Mouse (Mus musculus) ES-E14 (cell line): ENCODE measurements around the gene Hook2. TPM values are rescaled to one million over a fixed set of nuclear protein-coding genes. Genes with fewer than 3 reads are reported as not detected.
A peak's percentile ranks its signal among the peaks of the same experiment; 100 is the strongest.

Source experiments
- DNase-seq: peaks from one replicate; pipeline ENCODE4 v3.0.0-alpha.2; 2013; ENCODE audit warnings: low read depth, low spot score
- H3K27ac ChIP-seq: 2 replicates; pipeline ENCODE4 v1.5.1; 2012; ENCODE audit warnings: low read depth, mild to moderate bottlenecking, low read length, moderate library complexity, mixed read lengths; ENCODE audit not compliant: poor library complexity, insufficient read depth, severe bottlenecking
- H3K36me3 ChIP-seq: 2 replicates; pipeline ENCODE4 v1.6.1; 2012; ENCODE audit warnings: mild to moderate bottlenecking, low read length, moderate library complexity, mixed read lengths; ENCODE audit not compliant: control insufficient read depth, poor library complexity, insufficient read depth, severe bottlenecking
- H3K4me1 ChIP-seq, 2 experiments: fragments of 150-350 bp in 1 of 2; sonication (generic) in 1 of 2; 2 replicates each; pipeline ENCODE4 v1.6.1; 2012; ENCODE audit warnings: low read length in 2 of 2, mild to moderate bottlenecking in 1 of 2, mixed read lengths in 1 of 2; ENCODE audit not compliant: control insufficient read depth in 2 of 2, insufficient read depth in 2 of 2, poor library complexity in 1 of 2
- H3K4me3 ChIP-seq, 2 experiments: fragments of 150-350 bp in 1 of 2; sonication (generic) in 1 of 2; 2 replicates each; pipeline ENCODE4 v1.5.1; 2012; ENCODE audit warnings: low read length in 2 of 2, low read depth in 1 of 2, mild to moderate bottlenecking in 1 of 2, mixed read lengths in 1 of 2; ENCODE audit not compliant: insufficient read depth in 1 of 2, poor library complexity in 1 of 2, severe bottlenecking in 1 of 2
- H3K9ac ChIP-seq: 2 replicates; pipeline ENCODE4 v1.6.1; 2012; ENCODE audit warnings: low read depth, mild to moderate bottlenecking, low read length, mixed read lengths; ENCODE audit not compliant: poor library complexity, insufficient read depth, severe bottlenecking
- H3K9me3 ChIP-seq: fragments of 150-350 bp; sonication (generic); 2 replicates; pipeline ENCODE4 v1.6.1; 2012; ENCODE audit warnings: low read depth, mild to moderate bottlenecking, low read length; ENCODE audit not compliant: control insufficient read depth, insufficient read depth
- CHD2 ChIP-seq: IDR thresholded peaks from 2 replicates; pipeline ENCODE4 v1.6.1; 2014; ENCODE audit warnings: mild to moderate bottlenecking, low read depth, low read length, inconsistent platforms
- HCFC1 ChIP-seq: IDR thresholded peaks from 2 replicates; pipeline ENCODE4 v1.6.1; 2012; ENCODE audit warnings: low read length, inconsistent platforms, borderline replicate concordance; ENCODE audit not compliant: insufficient read depth
- MAFK ChIP-seq: IDR thresholded peaks from 2 replicates; pipeline ENCODE4 v1.6.1; 2014; ENCODE audit warnings: mild to moderate bottlenecking, low read depth, low read length, inconsistent platforms; ENCODE audit not compliant: insufficient read depth
- ZC3H11A ChIP-seq: IDR thresholded peaks from 2 replicates; pipeline ENCODE4 v1.6.1; 2012; ENCODE audit warnings: low read depth, mild to moderate bottlenecking, inconsistent platforms, low read length, borderline replicate concordance
- ZNF384 ChIP-seq: IDR thresholded peaks from 2 replicates; pipeline ENCODE4 v1.6.1; 2012; ENCODE audit warnings: low read depth, low read length, inconsistent platforms
- in situ Hi-C, 2 experiments: fragments of 600-800 bp; cut with MboI; formaldehyde crosslinking; loops; one replicate each; pipeline ENCODE4 v1.15.1; 2025; ENCODE audit warnings: low sequenced_read_pairs in 2 of 2, inconsistent platforms in 1 of 2; ENCODE audit not compliant: unreplicated experiment in 2 of 2
- total RNA-seq: library from RNA; depleted of rRNA; stranded (reverse); fragments of 300-350 nt; gene quantifications from 2 replicates; pipeline ENCODE4 v1.2.3, GENCODE M21; 2012; rRNA removed

Gene Hook2
- total RNA-seq, 1 experiment = 28.6 TPM

DNA sequence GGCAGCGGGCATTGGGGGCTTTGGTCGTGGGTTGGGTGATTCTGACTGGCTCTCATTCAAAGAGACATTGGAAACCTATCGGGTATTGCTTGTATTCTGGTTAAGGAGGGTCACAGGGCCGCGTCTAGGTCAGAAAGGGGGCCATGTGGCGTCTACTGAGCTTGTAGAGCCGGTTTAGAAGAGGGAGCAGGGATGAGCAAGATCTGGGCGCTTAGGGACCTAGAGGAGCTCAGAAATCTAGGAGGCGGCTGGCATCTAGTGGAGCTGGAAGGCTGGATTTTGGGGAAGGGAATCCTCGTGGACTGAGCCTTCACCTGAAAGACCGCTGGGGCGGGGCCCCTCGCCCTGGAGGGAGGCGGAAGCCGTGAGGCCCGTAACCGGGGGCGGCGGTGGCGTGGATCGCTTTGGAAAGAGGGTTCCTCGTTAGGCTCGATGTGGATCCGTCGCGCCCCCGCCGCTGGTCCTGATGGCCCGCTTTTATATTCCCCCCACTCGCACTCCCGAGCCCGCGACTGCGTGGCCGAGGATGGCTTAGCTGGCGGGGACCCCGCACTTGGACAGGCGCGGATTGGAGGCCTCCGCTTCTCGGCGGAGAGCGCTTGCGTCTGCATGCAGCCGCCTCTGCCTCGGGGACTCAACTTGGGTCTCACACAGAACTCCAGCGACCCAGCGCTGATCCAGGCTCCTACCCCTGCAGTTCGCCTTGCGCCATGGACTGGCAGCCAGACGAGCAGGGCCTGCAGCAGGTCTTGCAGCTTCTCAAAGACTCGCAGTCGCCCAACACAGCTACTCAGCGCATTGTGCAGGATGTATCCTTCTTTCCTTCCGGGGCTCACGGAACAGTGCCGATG lies 47.5 kb downstream of the Hook2 start:
- in situ Hi-C loops = no loop called here
- Histone ChIP-seq H3K36me3 (peaks cover 19% of the 10 kb centered on the region), H3K4me1 (peaks cover 0 to 8% of the 10 kb centered on the region in 2 experiments; a peak in 2 of 4 replicates), H3K9me3 (no peaks in the 10 kb centered on the region), H3K27ac (peak overlapping the region; percentile 97), H3K9ac (peak overlapping the region; percentile 99), H3K4me3 (peak overlapping the region; percentile 77 to 96)
- DNase-seq = no peak
- TF ChIP-seq ZNF384 = no peak
- TF ChIP-seq CHD2 = no peak
- no peak for TF ChIP-seq HCFC1
- no peak for TF ChIP-seq MAFK
- no peak for TF ChIP-seq ZC3H11A

DNA sequence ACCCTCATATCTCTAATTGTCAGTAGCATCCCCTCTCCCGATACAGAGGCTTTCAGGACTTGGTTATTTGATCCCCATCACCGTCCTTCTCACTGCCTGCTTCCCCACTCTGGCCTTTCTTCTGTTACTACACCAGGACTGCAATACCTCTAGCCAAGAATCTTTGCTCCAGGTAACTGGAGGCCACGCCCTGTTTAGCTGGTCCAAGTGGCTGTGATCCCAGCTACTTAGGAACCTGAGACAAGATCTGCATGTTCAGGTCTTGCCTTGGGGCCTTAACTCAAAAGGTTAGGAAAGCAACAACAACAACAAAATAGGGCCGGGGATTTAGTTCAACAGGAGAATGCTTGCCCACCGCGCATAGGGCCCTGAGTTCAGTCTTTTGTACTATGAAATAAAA lies 53.2 kb downstream of the Hook2 start:
- no peak for DNase-seq
- no peak overlapping the region for H3K27ac ChIP-seq
- TF ChIP-seq ZC3H11A (no peak), CHD2 (no peak), HCFC1 (no peak), MAFK (no peak), ZNF384 (no peak)
- H3K4me3 ChIP-seq = no peak overlapping the region
- in situ Hi-C loops = no loop called here
- peaks cover 2 to 7% of the 10 kb centered on the region in 2 experiments; a peak in 2 of 4 replicates for H3K4me1 ChIP-seq
- H3K9ac ChIP-seq = no peak overlapping the region
- H3K36me3 ChIP-seq = peaks cover 64% of the 10 kb centered on the region
- no peaks in the 10 kb centered on the region for H3K9me3 ChIP-seq

Other genes with a start within 250 kb of the Hook2 start
- gene Nfix, start 190.3 kb upstream of the Hook2 start, total RNA-seq = 0.58 and 0.89 TPM in 2 replicates
- gene Dand5, start 167.8 kb upstream of the Hook2 start, total RNA-seq = 1.0 and 1.4 TPM in 2 replicates
- gene Gadd45gip1, start 159.1 kb upstream of the Hook2 start, total RNA-seq = 24.7 and 30.8 TPM in 2 replicates
- gene Rad23a, start 149.9 kb upstream of the Hook2 start, total RNA-seq = 76.7 and 76.8 TPM in 2 replicates
- gene Calr, start 143.7 kb upstream of the Hook2 start, total RNA-seq = 1,121 and 1,357 TPM in 2 replicates
- gene Farsa, start 133.6 kb upstream of the Hook2 start, total RNA-seq = 123 and 137 TPM in 2 replicates
- 34.7 and 42.3 TPM in 2 replicates for gene Syce2, start 118.5 kb upstream of the Hook2 start, total RNA-seq
- gene Gcdh, start 96.7 kb upstream of the Hook2 start, total RNA-seq = 36.3 and 57.2 TPM in 2 replicates
- gene Klf1, start 88.7 kb upstream of the Hook2 start, total RNA-seq = 0.31 and 0.53 TPM in 2 replicates
- 23.7 and 29.5 TPM in 2 replicates for gene Dnase2a, start 82.0 kb upstream of the Hook2 start, total RNA-seq
- gene Mast1, start 53.2 kb upstream of the Hook2 start, total RNA-seq = 1.4 and 2.5 TPM in 2 replicates
- 0.13 TPM in 1 of 2 replicates, not detected in the other for gene Rtbdn, start 43.6 kb upstream of the Hook2 start, total RNA-seq
- not detected in 2 replicates for gene Gm49661, start 21.2 kb upstream of the Hook2 start, total RNA-seq
- gene Prdx2, start 21.0 kb upstream of the Hook2 start, total RNA-seq = 259 and 328 TPM in 2 replicates
- gene Rnaseh2a, start 20.8 kb upstream of the Hook2 start, total RNA-seq = 160 and 174 TPM in 2 replicates
- 53.8 and 57.6 TPM in 2 replicates for gene Junb, start 11.9 kb upstream of the Hook2 start, total RNA-seq
- 0.22 and 0.48 TPM in 2 replicates for gene Best2, start 23.9 kb downstream of the Hook2 start, total RNA-seq
- 237 and 266 TPM in 2 replicates for gene Asna1, start 34.7 kb downstream of the Hook2 start, total RNA-seq
- gene Trir, start 36.2 kb downstream of the Hook2 start, total RNA-seq = 161 and 181 TPM in 2 replicates
- 88.4 and 101 TPM in 2 replicates for gene Tnpo2, start 46.3 kb downstream of the Hook2 start, total RNA-seq
- gene Fbxw9, start 69.5 kb downstream of the Hook2 start, total RNA-seq = 49.3 and 86.0 TPM in 2 replicates
- gene Gm5741, start 77.4 kb downstream of the Hook2 start, total RNA-seq = not detected in 2 replicates
- 54.1 and 63.1 TPM in 2 replicates for gene Dhps, start 81.2 kb downstream of the Hook2 start, total RNA-seq
- gene Wdr83os, start 90.1 kb downstream of the Hook2 start, total RNA-seq = 24.9 and 27.6 TPM in 2 replicates
- gene Wdr83, start 90.7 kb downstream of the Hook2 start, total RNA-seq = 26.4 and 32.6 TPM in 2 replicates
- gene Man2b1, start 92.7 kb downstream of the Hook2 start, total RNA-seq = 40.2 and 78.2 TPM in 2 replicates
- gene Zfp791, start 132.5 kb downstream of the Hook2 start, total RNA-seq = 0.58 and 1.0 TPM in 2 replicates
- gene Cks1brt, start 161.3 kb downstream of the Hook2 start, total RNA-seq = not detected in 2 replicates
- gene Olfr371, start 235.4 kb downstream of the Hook2 start, total RNA-seq = not detected in 2 replicates